Mouse (Mus musculus) liver, embryonic 14.5 days (tissue): ENCODE measurements around the gene Olfr690.
"Not testable (repeated sequence)": the region's sequence is repeated elsewhere in the genome, so short reads cannot be mapped to it uniquely, and the experiment has no call there.

Experiments
- CTCF ChIP-seq: IDR thresholded peaks from 2 replicates; pipeline ENCODE4 v1.5.1; 2016; ENCODE audit warnings: antibody characterized with exemption, low read depth, control low read depth
- EP300 ChIP-seq: IDR thresholded peaks from 2 replicates; pipeline ENCODE4 v1.6.1; 2016; ENCODE audit warnings: antibody characterized with exemption, low read depth

DNA sequence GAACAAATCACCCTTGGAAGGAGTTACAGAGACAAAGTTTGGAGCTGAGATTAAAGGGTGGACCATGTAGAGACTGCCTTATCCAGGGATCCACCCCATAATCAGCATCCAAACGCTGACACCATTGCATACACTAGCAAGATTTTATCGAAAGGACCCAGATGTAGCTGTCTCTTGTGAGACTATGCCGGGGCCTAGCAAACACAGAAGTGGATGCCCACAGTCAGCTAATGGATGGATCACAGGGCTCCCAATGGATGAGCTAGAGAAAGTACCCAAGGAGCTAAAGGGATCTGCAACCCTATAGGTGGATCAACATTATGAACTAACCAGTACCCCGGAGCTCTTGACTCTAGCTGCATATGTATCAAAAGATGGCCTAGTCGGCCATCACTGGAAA lies 22.2 kb upstream of the Olfr690 start:
- not testable (repeated sequence) for TF ChIP-seq CTCF, EP300
